Mouse (Mus musculus): Measurements from ENCODE around the gene Zfp472.

Zfp472 gene

GRCm38 (mm10) chr17:32965623-32966290, at the start of gene Zfp472:
Gene Zfp472, plus strand, starts transcription at chr17:32965814.
- peak; percentile 75 to 85 for DNase-seq (ENCODE audit: low spot score in 2 of 2)

- DNase-seq (ENCODE audit: low spot score in 2 of 2): no peak
Measured at GRCm38 (mm10) chr17:32916075-32916474, 49.5 kb upstream of the Zfp472 start.

- DNase-seq (ENCODE audit: low spot score in 2 of 2): no peak
Measured at GRCm38 (mm10) chr17:32917131-32917530, 48.5 kb upstream of the Zfp472 start, which contains the start of gene Cyp4f14. Gene Cyp4f14, minus strand, starts transcription at chr17:32917342.

- DNase-seq (ENCODE audit: low spot score in 2 of 2): no peak
Measured at GRCm38 (mm10) chr17:32919123-32919522, 46.5 kb upstream of the Zfp472 start.

- DNase-seq (ENCODE audit: low spot score in 2 of 2): no peak
Measured at GRCm38 (mm10) chr17:32923681-32924080, 41.9 kb upstream of the Zfp472 start.

GRCm38 (mm10) chr17:32924658-32925312, 40.8 kb upstream of the Zfp472 start:
- peak; percentile 12 to 71 for DNase-seq (ENCODE audit: low spot score in 2 of 2)

GRCm38 (mm10) chr17:32927803-32928202, 37.8 kb upstream of the Zfp472 start:
- DNase-seq (ENCODE audit: low spot score in 2 of 2): no peak

- DNase-seq (ENCODE audit: low spot score in 2 of 2): no peak
Measured at GRCm38 (mm10) chr17:32939831-32940230, 25.8 kb upstream of the Zfp472 start.

- DNase-seq (ENCODE audit: low spot score in 2 of 2): no peak
Measured at GRCm38 (mm10) chr17:32943661-32944060, 22.0 kb upstream of the Zfp472 start.

GRCm38 (mm10) chr17:32944402-32945035, 21.1 kb upstream of the Zfp472 start:
- no peak for DNase-seq (ENCODE audit: low spot score in 2 of 2)

- peak; percentile 10 to 23 for DNase-seq (ENCODE audit: low spot score in 2 of 2)
Measured at GRCm38 (mm10) chr17:32946716-32947115, 18.9 kb upstream of the Zfp472 start.

GRCm38 (mm10) chr17:32947215-32947914, 18.2 kb upstream of the Zfp472 start, which contains the start of gene Cyp4f13:
Gene Cyp4f13, minus strand, starts transcription at chr17:32947402.
- DNase-seq (ENCODE audit: low spot score in 2 of 2): peak; percentile 79 to 95

- no peak for DNase-seq (ENCODE audit: low spot score in 2 of 2)
Measured at GRCm38 (mm10) chr17:32950136-32950535, 15.5 kb upstream of the Zfp472 start.

- DNase-seq (ENCODE audit: low spot score in 2 of 2): no peak
Measured at GRCm38 (mm10) chr17:32951006-32951405, 14.6 kb upstream of the Zfp472 start.

- peak; percentile 58 to 88 for DNase-seq (ENCODE audit: low spot score in 2 of 2)
Measured at GRCm38 (mm10) chr17:32951441-32951840, 14.2 kb upstream of the Zfp472 start.

- peak in 1 of 2 experiments; percentile 27 for DNase-seq (ENCODE audit: low spot score in 2 of 2)
Measured at GRCm38 (mm10) chr17:32965253-32965622, 376 bp upstream of the Zfp472 start.

- DNase-seq (ENCODE audit: low spot score in 2 of 2): no peak
Measured at GRCm38 (mm10) chr17:32981361-32981760, 15.7 kb downstream of the Zfp472 start.

- DNase-seq (ENCODE audit: low spot score in 2 of 2): no peak
Measured at GRCm38 (mm10) chr17:32986301-32986700, 20.7 kb downstream of the Zfp472 start.

- DNase-seq (ENCODE audit: low spot score in 2 of 2): peak in 1 of 2 experiments; percentile 64
Measured at GRCm38 (mm10) chr17:32991965-32992698, 26.5 kb downstream of the Zfp472 start.

GRCm38 (mm10) chr17:32992699-32993474, 27.3 kb downstream of the Zfp472 start, which contains the start of gene Zfp952:
Gene Zfp952, plus strand, starts transcription at chr17:32993129.
- DNase-seq (ENCODE audit: low spot score in 2 of 2): peak; percentile 62 to 77

Data from spleen, postnatal 10 days (tissue).